Mouse (Mus musculus) Muller cell, postnatal 12 days (primary cell): ENCODE measurements at regions not wholly inside any gene's neighbourhood (a gene's known extent, or its start where the extent isn't known, plus 50 kb on each side); places are given as distances from the start of the nearest gene placed in this dataset.

Experiments
- DNase-seq: peaks from one replicate; pipeline ENCODE4 v3.0.0-alpha.2; 2015; ENCODE audit errors: inconsistent ontology term

- DNase-seq, result peak; percentile 20
These were observed 56.5 kb upstream of the Tgfbr2 start for GRCm38 (mm10) chr9:116231351-116232311.

- no peak for DNase-seq
These were observed 55.2 kb upstream of the Tgfbr2 start for GRCm38 (mm10) chr9:116230346-116230745.

- no peak for DNase-seq
These were observed 53.3 kb upstream of the Tgfbr2 start for GRCm38 (mm10) chr9:116228443-116228842.

GRCm38 (mm10) chr9:116227738-116228137 is 52.6 kb upstream of the Tgfbr2 start:
- no peak for DNase-seq
